Mouse (Mus musculus): ENCODE data around the gene Cyp2f2. TPM values are rescaled to one million over a fixed set of nuclear protein-coding genes. Genes with fewer than 3 reads are reported as not detected.

Gene Cyp2f2
- polyA plus RNA-seq, 3 experiments from 2014 or later, result not detected

- no peak for ATAC-seq
Observed at GRCm38 (mm10) chr7:27156005-27156404, 36.3 kb downstream of the Cyp2f2 start.

GRCm38 (mm10) chr7:27158171-27158570 is 38.5 kb downstream of the Cyp2f2 start:
- no peak for ATAC-seq

- ATAC-seq, result no peak
Observed at GRCm38 (mm10) chr7:27159256-27159655, 39.5 kb downstream of the Cyp2f2 start.

- ATAC-seq, result peak; percentile 95
Observed at GRCm38 (mm10) chr7:27159882-27160281, 40.2 kb downstream of the Cyp2f2 start.

- ATAC-seq, result no peak
Observed at GRCm38 (mm10) chr7:27160921-27161320, 41.2 kb downstream of the Cyp2f2 start.

GRCm38 (mm10) chr7:27161744-27162143 is 42.0 kb downstream of the Cyp2f2 start:
- no peak for ATAC-seq

- no peak for ATAC-seq
Observed at GRCm38 (mm10) chr7:27162780-27163449, 43.2 kb downstream of the Cyp2f2 start.

GRCm38 (mm10) chr7:27163450-27163805 is 43.7 kb downstream of the Cyp2f2 start:
- ATAC-seq, result no peak

GRCm38 (mm10) chr7:27164112-27164947 is 44.6 kb downstream of the Cyp2f2 start:
- no peak for ATAC-seq

GRCm38 (mm10) chr7:27165007-27165655 is 45.4 kb downstream of the Cyp2f2 start:
- ATAC-seq, result no peak

GRCm38 (mm10) chr7:27165696-27166095 is 46.0 kb downstream of the Cyp2f2 start:
- no peak for ATAC-seq

GRCm38 (mm10) chr7:27166229-27166613 is 46.5 kb downstream of the Cyp2f2 start:
- ATAC-seq, result peak; percentile 36

GRCm38 (mm10) chr7:27166614-27167474 is 47.1 kb downstream of the Cyp2f2 start, which contains the start of gene Egln2:
Egln2 (minus strand) TSS chr7:27166802.
- ATAC-seq, result peak; percentile 81

- no peak for ATAC-seq
Observed at GRCm38 (mm10) chr7:27167475-27168094, 47.9 kb downstream of the Cyp2f2 start.

GRCm38 (mm10) chr7:27168371-27168770 is 48.7 kb downstream of the Cyp2f2 start:
- ATAC-seq, result no peak

- no peak for ATAC-seq
Observed at GRCm38 (mm10) chr7:27170981-27171380, 51.3 kb downstream of the Cyp2f2 start.

GRCm38 (mm10) chr7:27174496-27174895 is 54.8 kb downstream of the Cyp2f2 start:
- ATAC-seq, result no peak

GRCm38 (mm10) chr7:27174896-27175295 is 55.2 kb downstream of the Cyp2f2 start:
- ATAC-seq, result no peak

- ATAC-seq, result no peak
Observed at GRCm38 (mm10) chr7:27177942-27178323, 58.2 kb downstream of the Cyp2f2 start.

- ATAC-seq, result peak; percentile 94
Observed at GRCm38 (mm10) chr7:27178324-27179216, 58.9 kb downstream of the Cyp2f2 start, which contains the start of gene Rab4b. Rab4b (minus strand) TSS chr7:27178896.

All from inflammation-experienced regulatory T-cells, adult 6 months (primary cell).